Mouse (Mus musculus) E14TG2a.4 (cell line): ENCODE measurements around the gene Zbtb11.
"Not testable (repeated sequence)": the region's sequence is repeated elsewhere in the genome, so short reads cannot be mapped to it uniquely, and the experiment has no call there.

Source experiments
- H3K27me3 ChIP-seq: 2 replicates; pipeline ENCODE4 v1.6.1; 2014; ENCODE audit warnings: low read length, control low read depth; ENCODE audit not compliant: insufficient read depth
- H3K36me3 ChIP-seq: 2 replicates; pipeline ENCODE4 v1.6.1; 2014; ENCODE audit warnings: low read length, control low read depth; ENCODE audit not compliant: insufficient read depth
- H3K4me1 ChIP-seq: replicated peaks from 2 replicates; pipeline ENCODE4 v1.6.1; 2014; ENCODE audit warnings: low read depth, low read length, control low read depth
- H3K4me3 ChIP-seq: replicated peaks from 2 replicates; pipeline ENCODE4 v1.5.1; 2014; ENCODE audit warnings: mild to moderate bottlenecking, low read length
- H3K9me3 ChIP-seq: 2 replicates; pipeline ENCODE4 v1.6.1; 2014; ENCODE audit warnings: low read length, control low read depth
- CTCF ChIP-seq: conservative IDR thresholded peaks from 2 replicates; pipeline ENCODE4 v1.5.1; 2014; ENCODE audit warnings: low read length
- NANOG ChIP-seq: IDR thresholded peaks from 2 replicates; pipeline ENCODE4 v1.6.1; 2014; ENCODE audit warnings: borderline replicate concordance, low read length, mixed read lengths
- POU5F1 ChIP-seq: IDR thresholded peaks from 2 replicates; pipeline ENCODE4 v1.6.1; 2014; ENCODE audit warnings: low read length, borderline replicate concordance

Zbtb11 gene

GRCm38 (mm10) chr16:55948963-55949362, 24.7 kb upstream of the Zbtb11 start:
- H3K4me1 ChIP-seq = peaks cover 11% of the 10 kb centered on the region; the same call in 1 of the 2 replicates
- no peak overlapping the region for H3K4me3 ChIP-seq
- H3K36me3 ChIP-seq = no peaks in the 10 kb centered on the region
- TF ChIP-seq POU5F1 = no peak
- no peak for TF ChIP-seq CTCF
- no peaks in the 10 kb centered on the region for H3K9me3 ChIP-seq
- 0 out of 2 replicates have a peak, but pooled peaks cover 2% of the 10 kb centered on the region for H3K27me3 ChIP-seq

DNA sequence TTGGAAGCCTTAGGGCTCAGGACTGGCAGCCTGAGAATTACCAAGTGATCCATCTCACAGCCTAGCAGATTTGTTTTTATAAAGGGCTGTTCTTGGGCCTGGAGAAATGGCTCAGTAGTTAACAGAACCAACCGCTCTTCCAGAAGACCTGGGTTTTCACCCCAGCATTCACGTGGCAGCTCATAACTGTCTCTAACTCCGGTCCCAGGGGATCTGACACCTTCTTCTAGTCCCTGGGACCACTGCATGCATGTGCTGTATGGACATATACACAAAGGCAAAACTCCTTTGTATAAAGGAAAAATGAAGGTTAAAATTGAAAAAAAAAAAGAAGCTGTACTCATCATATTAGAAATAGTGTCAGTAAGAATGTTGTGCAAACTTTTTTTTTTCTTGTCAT, 23.2 kb upstream of the Zbtb11 start:
- Histone ChIP-seq H3K36me3 (no peaks in the 10 kb centered on the region), H3K9me3 (peaks cover 6% of the 10 kb centered on the region), H3K27me3 (no peaks in the 10 kb centered on the region), H3K4me1 (0 out of 2 replicates have a peak, but pooled peaks cover 8% of the 10 kb centered on the region), H3K4me3 (no peak overlapping the region)
- no peak for TF ChIP-seq POU5F1
- no peak for TF ChIP-seq NANOG
- TF ChIP-seq CTCF = no peak

GRCm38 (mm10) chr16:55950946-55951678, 22.6 kb upstream of the Zbtb11 start:
- TF ChIP-seq CTCF (peak; percentile 92), NANOG (no peak)
- Histone ChIP-seq H3K4me3 (no peak overlapping the region), H3K36me3 (no peaks in the 10 kb centered on the region), H3K9me3 (peaks cover 6% of the 10 kb centered on the region), H3K27me3 (no peaks in the 10 kb centered on the region), H3K4me1 (0 out of 2 replicates have a peak, but pooled peaks cover 8% of the 10 kb centered on the region)

DNA sequence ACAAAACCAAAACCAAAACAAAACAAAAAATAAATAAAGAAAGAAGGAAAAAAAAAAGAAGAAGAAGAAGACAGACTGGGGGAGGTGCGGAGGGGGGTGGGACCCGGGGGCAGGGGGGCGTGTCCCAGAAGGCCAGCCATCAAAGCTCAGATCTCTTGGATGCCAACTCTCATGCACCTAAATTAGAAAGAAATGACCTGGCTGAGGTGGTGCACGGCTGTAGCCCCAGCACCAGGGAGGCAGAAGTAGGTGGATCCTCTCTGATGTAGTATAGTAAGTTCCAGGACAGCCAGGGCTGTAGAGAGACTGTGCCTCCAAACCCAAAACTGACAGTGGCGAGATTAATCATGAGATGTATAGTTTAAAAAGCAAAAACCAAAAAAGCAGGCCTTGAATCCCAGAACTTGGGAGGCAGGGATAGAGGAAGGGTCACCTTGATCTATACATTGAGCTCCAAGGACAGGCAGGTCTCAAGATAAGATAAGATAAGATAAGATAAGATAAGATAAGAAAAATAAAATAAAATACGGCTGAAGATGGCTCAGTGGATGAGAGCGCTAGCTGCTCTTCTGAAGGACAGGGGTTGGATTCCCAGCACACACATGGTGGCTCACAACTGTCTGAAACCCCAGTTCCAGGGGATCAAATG, 21.9 kb upstream of the Zbtb11 start:
- peaks cover 9% of the 10 kb centered on the region for H3K9me3 ChIP-seq
- no peaks in the 10 kb centered on the region for H3K36me3 ChIP-seq
- H3K4me1 ChIP-seq = 0 out of 2 replicates have a peak, but pooled peaks cover 8% of the 10 kb centered on the region
- H3K4me3 ChIP-seq = no peak overlapping the region
- no peak for TF ChIP-seq CTCF
- TF ChIP-seq NANOG = no peak
- TF ChIP-seq POU5F1 = no peak
- H3K27me3 ChIP-seq = no peaks in the 10 kb centered on the region

DNA sequence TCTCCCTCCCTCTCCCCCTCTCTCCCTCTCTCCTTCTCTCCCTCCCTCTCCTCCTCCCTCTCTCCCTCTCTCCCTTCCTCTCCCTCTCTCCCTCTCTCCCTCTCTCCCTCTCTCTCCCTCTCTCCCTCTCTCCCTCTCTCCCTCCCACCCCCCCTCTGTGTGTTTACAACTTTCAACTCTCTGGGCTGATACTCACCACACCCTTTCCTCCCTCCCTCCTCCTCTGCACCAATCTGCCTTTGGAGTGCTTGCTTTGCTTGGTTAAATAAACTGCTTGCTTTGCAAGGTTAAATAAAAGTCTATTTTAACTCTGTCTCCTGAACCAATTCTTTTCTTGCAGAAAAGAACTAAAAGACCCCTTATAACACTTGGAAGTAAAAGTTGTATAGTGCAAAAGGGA, 20.9 kb upstream of the Zbtb11 start:
- Histone ChIP-seq H3K36me3 (no peaks in the 10 kb centered on the region), H3K9me3 (peaks cover 10% of the 10 kb centered on the region), H3K4me3 (no peak overlapping the region), H3K27me3 (no peaks in the 10 kb centered on the region), H3K4me1 (0 out of 2 replicates have a peak, but pooled peaks cover 8% of the 10 kb centered on the region)
- no peak for TF ChIP-seq POU5F1
- TF ChIP-seq NANOG = no peak
- no peak for TF ChIP-seq CTCF

- not testable (repeated sequence) for H3K4me1 ChIP-seq, H3K27me3 ChIP-seq, H3K36me3 ChIP-seq, H3K4me3 ChIP-seq
- H3K9me3 ChIP-seq = peaks cover 10% of the 10 kb centered on the region
Observed at GRCm38 (mm10) chr16:55954196-55954595, 19.5 kb upstream of the Zbtb11 start.

DNA sequence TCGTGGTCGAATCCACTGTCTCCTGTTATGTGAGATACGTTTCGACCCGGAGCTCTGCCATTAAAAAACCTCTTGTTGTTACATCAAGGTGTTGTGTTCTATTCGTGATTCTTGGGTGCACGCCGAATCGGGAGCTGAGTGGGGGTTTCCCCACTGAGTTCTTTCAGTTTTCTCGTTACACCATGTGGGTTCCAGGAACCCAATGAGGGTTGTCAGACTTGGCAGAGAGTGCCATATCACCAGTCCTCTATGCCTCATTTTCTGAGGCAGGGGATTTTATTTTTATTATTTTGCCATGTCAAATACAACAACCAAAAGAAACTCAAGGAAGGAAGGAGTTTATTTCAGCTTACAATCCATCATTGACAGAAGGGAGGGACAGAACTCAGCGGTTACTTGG, 10.6 kb upstream of the Zbtb11 start:
- peaks cover 13% of the 10 kb centered on the region for H3K36me3 ChIP-seq
- H3K9me3 ChIP-seq, H3K4me3 ChIP-seq, H3K27me3 ChIP-seq: not testable (repeated sequence)
- H3K4me1 ChIP-seq = peaks cover 11% of the 10 kb centered on the region

- H3K9me3 ChIP-seq = peaks cover 5% of the 10 kb centered on the region
- H3K4me1 ChIP-seq = peaks cover 21% of the 10 kb centered on the region
- no peak overlapping the region for H3K4me3 ChIP-seq
- TF ChIP-seq NANOG = no peak
- no peak for TF ChIP-seq POU5F1
- no peak; the same call in 1 of the 2 replicates for TF ChIP-seq CTCF
- H3K27me3 ChIP-seq = no peaks in the 10 kb centered on the region
- H3K36me3 ChIP-seq = peaks cover 26% of the 10 kb centered on the region
Observed at GRCm38 (mm10) chr16:55964126-55964949, 9.3 kb upstream of the Zbtb11 start.
